Mouse (Mus musculus) CH12.LX (cell line): ENCODE measurements around the gene Pde4b.

Experiments used
- CTCF ChIP-seq, 2 experiments: IDR thresholded peaks in 1 of 2; conservative IDR thresholded peaks in 1 of 2; 2 replicates each; pipeline ENCODE4 v1.5.1; 2011 to 2012; ENCODE audit warnings: low read depth in 2 of 2, low read length in 2 of 2, improper control_type of control experiment in 1 of 2, inconsistent platforms in 1 of 2, mild to moderate bottlenecking in 1 of 2, moderate library complexity in 1 of 2
- ELF1 ChIP-seq: IDR thresholded peaks from 2 replicates; pipeline ENCODE4 v1.6.1; 2014; ENCODE audit warnings: low read depth, mild to moderate bottlenecking, inconsistent platforms, low read length, improper control_type of control experiment
- EP300 ChIP-seq: IDR thresholded peaks from 2 replicates; pipeline ENCODE4 v1.6.1; 2011; ENCODE audit warnings: low read length, improper control_type of control experiment
- KAT2A ChIP-seq: IDR thresholded peaks from 2 replicates; pipeline ENCODE4 v1.6.1; 2012; ENCODE audit warnings: low read length, improper control_type of control experiment, inconsistent platforms; ENCODE audit not compliant: insufficient replicate concordance
- MAX ChIP-seq: IDR thresholded peaks from 2 replicates; pipeline ENCODE4 v1.6.1; 2011; ENCODE audit warnings: low read length, improper control_type of control experiment
- POLR2A ChIP-seq: IDR thresholded peaks from 2 replicates; pipeline ENCODE4 v1.6.1; 2011; ENCODE audit warnings: low read depth, mild to moderate bottlenecking, improper control_type of control experiment, low read length
- TCF12 ChIP-seq: IDR thresholded peaks from 2 replicates; pipeline ENCODE4 v1.6.1; 2014; ENCODE audit warnings: low read depth, mild to moderate bottlenecking, inconsistent platforms, low read length, improper control_type of control experiment

DNA sequence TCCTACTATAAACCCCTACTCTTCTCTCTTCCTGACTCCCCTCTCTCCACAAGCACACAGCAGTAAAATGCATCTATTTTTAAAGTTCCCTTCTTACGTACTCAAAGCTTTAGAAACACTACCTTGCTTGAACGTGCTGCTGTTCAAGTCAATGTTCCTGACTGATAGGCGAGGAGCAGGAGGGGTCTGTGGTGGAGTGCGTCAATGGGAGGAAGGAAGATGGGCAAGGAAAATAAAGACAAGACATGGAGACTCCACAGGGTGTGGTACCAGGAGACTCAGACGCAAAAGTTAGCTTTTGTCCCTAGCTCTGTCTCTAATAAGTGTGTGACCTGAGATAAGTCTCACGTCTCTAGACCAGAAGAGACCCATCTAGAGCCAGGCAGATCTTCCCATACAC lies 556.7 kb downstream of the Pde4b start:
- TF ChIP-seq POLR2A = no peak
- TF ChIP-seq CTCF (conservative IDR thresholded peaks at IDR 0.05 in 1 of 2, IDR thresholded peaks at IDR 0.05 in 1 of 2; ENCODE audit: low read depth in 2 of 2, low read length in 2 of 2) = no peak
- TF ChIP-seq TCF12 = no peak
- TF ChIP-seq ELF1 = no peak
- TF ChIP-seq KAT2A = no peak
- TF ChIP-seq EP300 = no peak
- no peak for TF ChIP-seq MAX
